Mouse (Mus musculus): ENCODE measurements at regions not wholly inside any gene's neighbourhood (a gene's known extent, or its start where the extent isn't known, plus 50 kb on each side); places are given as distances from the start of the nearest gene placed in this dataset.

DNA sequence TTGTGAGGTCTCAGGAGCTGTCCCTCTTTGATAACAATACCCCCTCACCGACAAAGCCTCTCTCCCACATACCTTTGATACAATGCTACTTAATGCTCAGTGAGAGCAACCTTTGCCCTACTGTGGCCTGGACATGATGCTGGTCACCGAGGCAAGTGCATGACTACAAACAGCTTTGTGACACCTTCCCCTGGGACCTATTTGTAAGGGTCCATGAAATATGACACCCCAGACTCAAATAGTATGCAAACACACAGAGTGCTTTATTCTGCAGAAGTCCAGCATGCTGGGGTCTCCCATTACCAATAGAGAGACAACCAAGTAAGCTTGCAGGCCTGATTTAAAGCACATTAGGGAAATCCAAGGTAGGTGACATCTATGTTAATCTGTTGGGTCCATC, 210.6 kb downstream of the Xxylt1 start:
- TF ChIP-seq CTCF (IDR thresholded peaks at IDR 0.05; ENCODE audit: low read depth) = no peak
- Histone ChIP-seq H3K27ac (no peak overlapping the region), H3K4me2 (ENCODE audit: low read depth, low read length) (no peak overlapping the region), H3K9ac (replicated peaks; ENCODE audit: low read length) (no peak overlapping the region), H3K27me3 (ENCODE audit: insufficient read depth, low read length) (no peaks in the 10 kb centered on the region), H3K4me1 (ENCODE audit: insufficient read depth, low read length) (0 out of 2 replicates have a peak, but pooled peaks cover 3% of the 10 kb centered on the region), H3K9me3 (ENCODE audit: low read length) (no peaks in the 10 kb centered on the region), H3K36me3 (ENCODE audit: insufficient read depth, low read length) (no peaks in the 10 kb centered on the region), H3K4me3 (ENCODE audit: low read length) (no peak overlapping the region)
- ATAC-seq = no peak
- no peak for DNase-seq (ENCODE audit: low spot score)
- 37% methylated on average over 2 of the region's 2 CpGs for WGBS

DNA sequence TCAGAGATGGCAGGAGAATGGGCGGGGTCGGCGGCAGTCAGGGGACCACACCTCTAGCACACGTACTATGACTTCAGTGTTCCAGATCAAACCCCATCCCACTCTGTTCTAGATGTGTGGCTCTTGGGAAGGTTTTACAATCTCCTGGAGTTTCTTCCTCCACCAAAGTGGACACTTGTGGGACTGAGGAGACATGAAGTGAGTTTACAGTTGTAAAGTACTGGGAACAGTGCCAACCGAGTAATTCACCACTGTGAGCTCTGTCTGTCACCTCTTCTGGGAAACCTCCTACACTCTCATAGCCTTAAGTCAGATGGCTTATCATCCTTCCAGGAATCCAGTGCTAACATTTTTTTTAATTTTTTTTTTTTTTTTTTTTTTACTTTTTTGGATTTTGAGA, 209.1 kb downstream of the Xxylt1 start:
- Histone ChIP-seq H3K36me3 (ENCODE audit: insufficient read depth, low read length) (no peaks in the 10 kb centered on the region), H3K27me3 (ENCODE audit: insufficient read depth, low read length) (no peaks in the 10 kb centered on the region), H3K4me1 (ENCODE audit: insufficient read depth, low read length) (0 out of 2 replicates have a peak, but pooled peaks cover 3% of the 10 kb centered on the region), H3K9me3 (ENCODE audit: low read length) (no peaks in the 10 kb centered on the region), H3K4me2 (ENCODE audit: low read depth, low read length) (no peak overlapping the region), H3K4me3 (ENCODE audit: low read length) (no peak overlapping the region), H3K9ac (replicated peaks; ENCODE audit: low read length) (no peak overlapping the region), H3K27ac (no peak overlapping the region)
- DNase-seq (ENCODE audit: low spot score) (no peak), ATAC-seq (no peak)
- no peak for TF ChIP-seq CTCF (IDR thresholded peaks at IDR 0.05; ENCODE audit: low read depth)
- WGBS = 88% methylated on average over 5 of the region's 5 CpGs

DNA sequence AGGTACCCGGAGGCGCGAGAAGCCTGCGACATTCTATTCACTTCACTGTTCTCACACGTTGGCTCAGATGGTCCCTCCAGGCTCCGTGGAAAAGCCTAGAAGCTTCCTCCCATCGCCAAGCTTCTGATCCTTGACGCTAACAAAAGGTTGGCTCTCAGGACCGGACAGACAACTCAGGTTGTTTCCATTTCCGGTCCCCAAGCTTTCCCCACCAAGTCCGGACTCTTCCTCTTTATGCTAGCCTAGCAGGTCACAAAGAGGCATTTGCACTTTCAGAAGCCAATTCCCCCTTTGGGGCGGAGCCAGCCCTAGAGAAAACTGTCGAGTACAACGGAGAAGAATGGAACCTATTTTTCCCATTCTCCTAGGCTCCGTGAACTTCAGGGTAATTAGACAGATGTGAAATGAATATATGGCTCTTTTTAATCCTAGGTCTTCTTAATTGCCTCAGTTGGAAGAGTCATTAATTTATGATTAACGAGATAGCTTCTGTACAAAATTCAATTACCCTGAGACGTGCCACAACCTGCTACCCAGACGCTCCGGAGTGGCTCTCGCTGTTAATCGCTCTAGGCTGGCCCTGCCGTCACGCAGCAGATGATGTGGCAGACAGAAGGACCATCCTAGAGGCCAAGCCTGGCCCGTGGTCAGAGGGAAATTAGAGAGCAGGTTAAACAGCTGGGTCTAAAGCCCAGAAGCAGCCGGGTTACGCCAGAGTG, 207.6 kb downstream of the Xxylt1 start:
- no peaks in the 10 kb centered on the region for H3K36me3 ChIP-seq (ENCODE audit: insufficient read depth, low read length)
- peak overlapping the region; percentile 8; the same call in 1 of the 2 replicates for H3K4me2 ChIP-seq (ENCODE audit: low read depth, low read length)
- peak; percentile 63 for DNase-seq (ENCODE audit: low spot score)
- ATAC-seq = peak; percentile 78
- WGBS = 27% methylated on average over 26 of the region's 26 CpGs
- no peak overlapping the region for H3K9ac ChIP-seq (replicated peaks; ENCODE audit: low read length)
- no peaks in the 10 kb centered on the region for H3K9me3 ChIP-seq (ENCODE audit: low read length)
- H3K4me1 ChIP-seq (ENCODE audit: insufficient read depth, low read length) = 0 out of 2 replicates have a peak, but pooled peaks cover 3% of the 10 kb centered on the region
- no peaks in the 10 kb centered on the region for H3K27me3 ChIP-seq (ENCODE audit: insufficient read depth, low read length)
- no peak overlapping the region for H3K4me3 ChIP-seq (ENCODE audit: low read length)
- peak overlapping the region; percentile 32; the same call in 1 of the 2 replicates for H3K27ac ChIP-seq
- no peak for TF ChIP-seq CTCF (IDR thresholded peaks at IDR 0.05; ENCODE audit: low read depth)

GRCm38 (mm10) chr16:30875235-30875829, 205.9 kb downstream of the Xxylt1 start:
- Histone ChIP-seq H3K4me1 (ENCODE audit: insufficient read depth, low read length) (0 out of 2 replicates have a peak, but pooled peaks cover 3% of the 10 kb centered on the region), H3K4me3 (ENCODE audit: low read length) (no peak overlapping the region), H3K9ac (replicated peaks; ENCODE audit: low read length) (no peak overlapping the region), H3K4me2 (ENCODE audit: low read depth, low read length) (no peak overlapping the region), H3K9me3 (ENCODE audit: low read length) (no peaks in the 10 kb centered on the region), H3K27me3 (ENCODE audit: insufficient read depth, low read length) (no peaks in the 10 kb centered on the region), H3K27ac (no peak overlapping the region), H3K36me3 (ENCODE audit: insufficient read depth, low read length) (no peaks in the 10 kb centered on the region)
- WGBS = 71% methylated on average over 7 of the region's 7 CpGs
- ATAC-seq (no peak), DNase-seq (ENCODE audit: low spot score) (no peak)
- TF ChIP-seq CTCF (IDR thresholded peaks at IDR 0.05; ENCODE audit: low read depth) = peak; percentile 25; the same call in 1 of the 2 replicates

GRCm38 (mm10) chr16:30878821-30879220, 202.4 kb downstream of the Xxylt1 start:
- no peak for DNase-seq (ENCODE audit: low spot score)
- Histone ChIP-seq H3K4me1 (ENCODE audit: insufficient read depth, low read length) (no peaks in the 10 kb centered on the region; the same call in 1 of the 2 replicates), H3K27me3 (ENCODE audit: insufficient read depth, low read length) (no peaks in the 10 kb centered on the region), H3K4me3 (ENCODE audit: low read length) (no peak overlapping the region), H3K27ac (no peak overlapping the region), H3K4me2 (ENCODE audit: low read depth, low read length) (no peak overlapping the region), H3K9me3 (ENCODE audit: low read length) (no peaks in the 10 kb centered on the region), H3K36me3 (ENCODE audit: insufficient read depth, low read length) (no peaks in the 10 kb centered on the region), H3K9ac (replicated peaks; ENCODE audit: low read length) (no peak overlapping the region)
- 89% methylated on average over 1 of the region's 1 CpGs for WGBS
- no peak for TF ChIP-seq CTCF (IDR thresholded peaks at IDR 0.05; ENCODE audit: low read depth)
- ATAC-seq = no peak

- no peaks in the 10 kb centered on the region for H3K9me3 ChIP-seq (ENCODE audit: low read length)
- no peak overlapping the region for H3K9ac ChIP-seq (replicated peaks; ENCODE audit: low read length)
- H3K4me2 ChIP-seq (ENCODE audit: low read depth, low read length) = no peak overlapping the region
- no peaks in the 10 kb centered on the region for H3K36me3 ChIP-seq (ENCODE audit: insufficient read depth, low read length)
- ATAC-seq = no peak
- TF ChIP-seq CTCF (IDR thresholded peaks at IDR 0.05; ENCODE audit: low read depth) = no peak
- no peaks in the 10 kb centered on the region for H3K27me3 ChIP-seq (ENCODE audit: insufficient read depth, low read length)
- H3K4me3 ChIP-seq (ENCODE audit: low read length) = no peak overlapping the region
- WGBS = 84% methylated on average over 1 of the region's 1 CpGs
- DNase-seq (ENCODE audit: low spot score) = no peak
- peaks cover 3% of the 10 kb centered on the region; the same call in 1 of the 2 replicates for H3K4me1 ChIP-seq (ENCODE audit: insufficient read depth, low read length)
- H3K27ac ChIP-seq = no peak overlapping the region
Measured at GRCm38 (mm10) chr16:30879878-30880277, 201.4 kb downstream of the Xxylt1 start.

GRCm38 (mm10) chr16:30880682-30881081, 200.6 kb downstream of the Xxylt1 start:
- no peak overlapping the region for H3K27ac ChIP-seq
- TF ChIP-seq CTCF (IDR thresholded peaks at IDR 0.05; ENCODE audit: low read depth) = no peak
- no peaks in the 10 kb centered on the region for H3K36me3 ChIP-seq (ENCODE audit: insufficient read depth, low read length)
- no peaks in the 10 kb centered on the region for H3K27me3 ChIP-seq (ENCODE audit: insufficient read depth, low read length)
- H3K9me3 ChIP-seq (ENCODE audit: low read length) = no peaks in the 10 kb centered on the region
- 99% methylated on average over 3 of the region's 3 CpGs for WGBS
- no peak overlapping the region for H3K4me3 ChIP-seq (ENCODE audit: low read length)
- no peak overlapping the region for H3K9ac ChIP-seq (replicated peaks; ENCODE audit: low read length)
- no peak overlapping the region for H3K4me2 ChIP-seq (ENCODE audit: low read depth, low read length)
- ATAC-seq (no peak), DNase-seq (ENCODE audit: low spot score) (no peak)
- H3K4me1 ChIP-seq (ENCODE audit: insufficient read depth, low read length) = peaks cover 3% of the 10 kb centered on the region; the same call in 1 of the 2 replicates

Measured in hindbrain, postnatal 0 days (tissue).